Mouse (Mus musculus) C2C12 (cell line): ENCODE measurements at regions not wholly inside any gene's neighbourhood (a gene's known extent, or its start where the extent isn't known, plus 50 kb on each side); places are given as distances from the start of the nearest gene placed in this dataset.

ENCODE experiments used
- H3K27me3 ChIP-seq: one replicate; pipeline ENCODE4 v1.6.1; 2011; ENCODE audit not compliant: control insufficient read depth, insufficient read depth, insufficient read length
- H3K36me3 ChIP-seq: one replicate; pipeline ENCODE4 v1.6.1; 2011; ENCODE audit not compliant: control insufficient read depth, insufficient read depth
- H3K4me3 ChIP-seq: one replicate; pipeline ENCODE4 v1.5.1; 2011; ENCODE audit warnings: mild to moderate bottlenecking, control low read depth; ENCODE audit not compliant: poor library complexity, insufficient read depth, severe bottlenecking
- H3K79me2 ChIP-seq: one replicate; pipeline ENCODE4 v1.6.1; 2011; ENCODE audit not compliant: control insufficient read depth, insufficient read depth
- H3K79me3 ChIP-seq: one replicate; pipeline ENCODE4 v1.6.1; 2011; ENCODE audit warnings: low read depth, control low read depth
- H3ac ChIP-seq: one replicate; pipeline ENCODE3; 2011; ENCODE audit warnings: low read depth; ENCODE audit not compliant: control insufficient read depth, insufficient read length
- CEBPB ChIP-seq: IDR thresholded peaks from one replicate; pipeline ENCODE4 v1.6.1; 2011; ENCODE audit warnings: low read depth, mild to moderate bottlenecking, control low read depth, moderate library complexity
- CTCF ChIP-seq: IDR thresholded peaks from one replicate; pipeline ENCODE4 v1.5.1; 2011; ENCODE audit not compliant: control insufficient read depth, insufficient read depth, insufficient read length
- FOSL1 ChIP-seq: IDR thresholded peaks from one replicate; pipeline ENCODE4 v1.8.0; 2011; ENCODE audit warnings: mild to moderate bottlenecking, low read length; ENCODE audit not compliant: poor library complexity, insufficient read depth, severe bottlenecking
- MAX ChIP-seq: IDR thresholded peaks from one replicate; pipeline ENCODE4 v1.6.1; 2011; ENCODE audit warnings: mild to moderate bottlenecking, control low read depth
- MYOD1 ChIP-seq: IDR thresholded peaks from one replicate; pipeline ENCODE4 v1.6.1; 2011; ENCODE audit warnings: low read depth; ENCODE audit not compliant: control insufficient read depth, insufficient read length
- MYOG ChIP-seq: IDR thresholded peaks from one replicate; pipeline ENCODE4 v1.6.1; 2011; ENCODE audit not compliant: control insufficient read depth, insufficient read length; ENCODE audit errors: extremely low read depth
- USF1 ChIP-seq: IDR thresholded peaks from one replicate; pipeline ENCODE4 v1.6.1; 2011; ENCODE audit warnings: low read depth, mild to moderate bottlenecking, control low read depth, moderate library complexity

- no peaks in the 10 kb centered on the region for H3K36me3 ChIP-seq
- H3K27me3 ChIP-seq, result no peaks in the 10 kb centered on the region
- no peaks in the 10 kb centered on the region for H3K79me2 ChIP-seq
- TF ChIP-seq CEBPB, result no peak
- no peak for TF ChIP-seq CTCF
- TF ChIP-seq MYOD1, result no peak
- no peak for TF ChIP-seq MYOG
- no peak for TF ChIP-seq MAX
- no peak for TF ChIP-seq FOSL1
- no peak for TF ChIP-seq USF1
- no peak overlapping the region for H3K4me3 ChIP-seq
- H3K79me3 ChIP-seq, result no peaks in the 10 kb centered on the region
- H3ac ChIP-seq, result no peak overlapping the region
Observed at GRCm38 (mm10) chr16:95921169-95921568, 69.6 kb downstream of the Psmg1 start.

- Histone ChIP-seq H3K27me3 (no peaks in the 10 kb centered on the region), H3K36me3 (no peaks in the 10 kb centered on the region), H3K79me3 (no peaks in the 10 kb centered on the region), H3K79me2 (no peaks in the 10 kb centered on the region), H3K4me3 (no peak overlapping the region), H3ac (no peak overlapping the region)
- TF ChIP-seq CTCF (no peak), MYOG (no peak), MAX (no peak), USF1 (no peak), FOSL1 (no peak), MYOD1 (no peak), CEBPB (no peak)
Observed at GRCm38 (mm10) chr16:95918651-95919425, 71.9 kb downstream of the Psmg1 start.

- TF ChIP-seq MAX (no peak), MYOG (no peak), FOSL1 (no peak), USF1 (no peak), CEBPB (no peak), MYOD1 (no peak)
- Histone ChIP-seq H3K4me3 (no peak overlapping the region), H3K27me3 (no peaks in the 10 kb centered on the region), H3K79me2 (no peaks in the 10 kb centered on the region), H3ac (no peak overlapping the region), H3K36me3 (no peaks in the 10 kb centered on the region), H3K79me3 (no peaks in the 10 kb centered on the region)
Observed at GRCm38 (mm10) chr16:95917635-95918407, 72.9 kb downstream of the Psmg1 start.

- no peak overlapping the region for H3K4me3 ChIP-seq
- H3K79me2 ChIP-seq, result no peaks in the 10 kb centered on the region
- H3K79me3 ChIP-seq, result no peaks in the 10 kb centered on the region
- no peaks in the 10 kb centered on the region for H3K36me3 ChIP-seq
- no peaks in the 10 kb centered on the region for H3K27me3 ChIP-seq
- H3ac ChIP-seq, result no peak overlapping the region
- TF ChIP-seq MAX (no peak), MYOG (no peak), CEBPB (no peak), FOSL1 (no peak), USF1 (no peak), MYOD1 (no peak), CTCF (no peak)
Observed at GRCm38 (mm10) chr16:95913879-95914278, 76.9 kb downstream of the Psmg1 start.

GRCm38 (mm10) chr16:95904531-95905165, 86.1 kb downstream of the Psmg1 start:
- Histone ChIP-seq H3K79me3 (no peaks in the 10 kb centered on the region), H3K4me3 (no peak overlapping the region), H3K27me3 (no peaks in the 10 kb centered on the region), H3K79me2 (no peaks in the 10 kb centered on the region), H3ac (no peak overlapping the region), H3K36me3 (no peaks in the 10 kb centered on the region)
- TF ChIP-seq USF1, result no peak
- no peak for TF ChIP-seq MYOG
- TF ChIP-seq CTCF, result no peak
- TF ChIP-seq FOSL1, result no peak
- TF ChIP-seq CEBPB, result no peak
- no peak for TF ChIP-seq MYOD1
- no peak for TF ChIP-seq MAX
